Mouse (Mus musculus): ENCODE measurements at regions not wholly inside any gene's neighbourhood (a gene's known extent, or its start where the extent isn't known, plus 50 kb on each side); places are given as distances from the start of the nearest gene placed in this dataset.

- Histone ChIP-seq H3K27me3 (ENCODE audit: insufficient read depth, low read length) (no peaks in the 10 kb centered on the region), H3K4me1 (replicated peaks; ENCODE audit: low read depth, low read length) (no peaks in the 10 kb centered on the region), H3K4me3 (replicated peaks; ENCODE audit: low read length) (no peak overlapping the region), H3K36me3 (ENCODE audit: insufficient read depth, low read length) (no peaks in the 10 kb centered on the region), H3K9me3 (ENCODE audit: low read length) (0 out of 2 replicates have a peak, but pooled peaks cover 5% of the 10 kb centered on the region)
- TF ChIP-seq POU5F1 (IDR thresholded peaks at IDR 0.05; ENCODE audit: borderline replicate concordance, low read length) (no peak), CTCF (conservative IDR thresholded peaks at IDR 0.05; ENCODE audit: low read length) (0 out of 2 replicates have a peak, but pooled peaks have one; percentile 23)
Observed at GRCm38 (mm10) chr8:23504704-23505103, 1093.5 kb downstream of the Mrps31 start.

- Histone ChIP-seq H3K27me3 (ENCODE audit: insufficient read depth, low read length) (no peaks in the 10 kb centered on the region), H3K9me3 (ENCODE audit: low read length) (peaks cover 5% of the 10 kb centered on the region; the same call in 1 of the 2 replicates), H3K4me3 (replicated peaks; ENCODE audit: low read length) (no peak overlapping the region), H3K4me1 (replicated peaks; ENCODE audit: low read depth, low read length) (no peaks in the 10 kb centered on the region), H3K36me3 (ENCODE audit: insufficient read depth, low read length) (no peaks in the 10 kb centered on the region)
- no peak for TF ChIP-seq POU5F1 (IDR thresholded peaks at IDR 0.05; ENCODE audit: borderline replicate concordance, low read length)
- TF ChIP-seq CTCF (conservative IDR thresholded peaks at IDR 0.05; ENCODE audit: low read length) = no peak
- TF ChIP-seq NANOG (IDR thresholded peaks at IDR 0.05; ENCODE audit: borderline replicate concordance, low read length) = no peak
Observed at GRCm38 (mm10) chr8:23505216-23505615, 1094.1 kb downstream of the Mrps31 start.

GRCm38 (mm10) chr8:23505966-23506365, 1094.8 kb downstream of the Mrps31 start:
- no peak for TF ChIP-seq POU5F1 (IDR thresholded peaks at IDR 0.05; ENCODE audit: borderline replicate concordance, low read length)
- no peak for TF ChIP-seq NANOG (IDR thresholded peaks at IDR 0.05; ENCODE audit: borderline replicate concordance, low read length)
- no peak for TF ChIP-seq CTCF (conservative IDR thresholded peaks at IDR 0.05; ENCODE audit: low read length)
- H3K36me3 ChIP-seq (ENCODE audit: insufficient read depth, low read length) = no peaks in the 10 kb centered on the region
- H3K27me3 ChIP-seq (ENCODE audit: insufficient read depth, low read length) = no peaks in the 10 kb centered on the region
- H3K4me3 ChIP-seq (replicated peaks; ENCODE audit: low read length) = no peak overlapping the region
- no peaks in the 10 kb centered on the region for H3K4me1 ChIP-seq (replicated peaks; ENCODE audit: low read depth, low read length)
- peaks cover 5% of the 10 kb centered on the region for H3K9me3 ChIP-seq (ENCODE audit: low read length)

- H3K27me3 ChIP-seq (ENCODE audit: insufficient read depth, low read length) = no peaks in the 10 kb centered on the region
- H3K4me3 ChIP-seq (replicated peaks; ENCODE audit: low read length) = no peak overlapping the region
- H3K36me3 ChIP-seq (ENCODE audit: insufficient read depth, low read length) = no peaks in the 10 kb centered on the region
- TF ChIP-seq CTCF (conservative IDR thresholded peaks at IDR 0.05; ENCODE audit: low read length) (no peak), NANOG (IDR thresholded peaks at IDR 0.05; ENCODE audit: borderline replicate concordance, low read length) (no peak), POU5F1 (IDR thresholded peaks at IDR 0.05; ENCODE audit: borderline replicate concordance, low read length) (no peak)
- H3K9me3 ChIP-seq (ENCODE audit: low read length) = peaks cover 5% of the 10 kb centered on the region
- H3K4me1 ChIP-seq (replicated peaks; ENCODE audit: low read depth, low read length) = no peaks in the 10 kb centered on the region
Observed at GRCm38 (mm10) chr8:23507661-23508060, 1096.5 kb downstream of the Mrps31 start.

GRCm38 (mm10) chr8:23510076-23510475, 1098.9 kb downstream of the Mrps31 start:
- TF ChIP-seq NANOG (IDR thresholded peaks at IDR 0.05; ENCODE audit: borderline replicate concordance, low read length) = no peak
- no peak for TF ChIP-seq POU5F1 (IDR thresholded peaks at IDR 0.05; ENCODE audit: borderline replicate concordance, low read length)
- no peak for TF ChIP-seq CTCF (conservative IDR thresholded peaks at IDR 0.05; ENCODE audit: low read length)

GRCm38 (mm10) chr8:23510561-23510960, 1099.4 kb downstream of the Mrps31 start:
- Histone ChIP-seq H3K36me3 (ENCODE audit: insufficient read depth, low read length) (no peaks in the 10 kb centered on the region), H3K27me3 (ENCODE audit: insufficient read depth, low read length) (no peaks in the 10 kb centered on the region), H3K4me3 (replicated peaks; ENCODE audit: low read length) (no peak overlapping the region), H3K4me1 (replicated peaks; ENCODE audit: low read depth, low read length) (no peaks in the 10 kb centered on the region), H3K9me3 (ENCODE audit: low read length) (peaks cover 5% of the 10 kb centered on the region)
- TF ChIP-seq POU5F1 (IDR thresholded peaks at IDR 0.05; ENCODE audit: borderline replicate concordance, low read length) (no peak), CTCF (conservative IDR thresholded peaks at IDR 0.05; ENCODE audit: low read length) (no peak), NANOG (IDR thresholded peaks at IDR 0.05; ENCODE audit: borderline replicate concordance, low read length) (no peak)

More at GRCm38 (mm10) chr8:23510076-23510475, 1098.9 kb downstream of the Mrps31 start:
- peaks cover 5% of the 10 kb centered on the region for H3K9me3 ChIP-seq (ENCODE audit: low read length)
- no peak overlapping the region for H3K4me3 ChIP-seq (replicated peaks; ENCODE audit: low read length)
- no peaks in the 10 kb centered on the region for H3K36me3 ChIP-seq (ENCODE audit: insufficient read depth, low read length)
- no peaks in the 10 kb centered on the region for H3K4me1 ChIP-seq (replicated peaks; ENCODE audit: low read depth, low read length)
- no peaks in the 10 kb centered on the region for H3K27me3 ChIP-seq (ENCODE audit: insufficient read depth, low read length)

- no peaks in the 10 kb centered on the region for H3K27me3 ChIP-seq (ENCODE audit: insufficient read depth, low read length)
- H3K9me3 ChIP-seq (ENCODE audit: low read length) = peaks cover 5% of the 10 kb centered on the region
- no peaks in the 10 kb centered on the region for H3K4me1 ChIP-seq (replicated peaks; ENCODE audit: low read depth, low read length)
- no peak for TF ChIP-seq NANOG (IDR thresholded peaks at IDR 0.05; ENCODE audit: borderline replicate concordance, low read length)
- TF ChIP-seq POU5F1 (IDR thresholded peaks at IDR 0.05; ENCODE audit: borderline replicate concordance, low read length) = no peak
- no peak for TF ChIP-seq CTCF (conservative IDR thresholded peaks at IDR 0.05; ENCODE audit: low read length)
- H3K36me3 ChIP-seq (ENCODE audit: insufficient read depth, low read length) = no peaks in the 10 kb centered on the region
- H3K4me3 ChIP-seq (replicated peaks; ENCODE audit: low read length) = no peak overlapping the region
Observed at GRCm38 (mm10) chr8:23511264-23511663, 1100.1 kb downstream of the Mrps31 start.

- no peaks in the 10 kb centered on the region for H3K27me3 ChIP-seq (ENCODE audit: insufficient read depth, low read length)
- no peak for TF ChIP-seq CTCF (conservative IDR thresholded peaks at IDR 0.05; ENCODE audit: low read length)
- no peak for TF ChIP-seq NANOG (IDR thresholded peaks at IDR 0.05; ENCODE audit: borderline replicate concordance, low read length)
- H3K36me3 ChIP-seq (ENCODE audit: insufficient read depth, low read length) = no peaks in the 10 kb centered on the region
- no peak overlapping the region for H3K4me3 ChIP-seq (replicated peaks; ENCODE audit: low read length)
- no peaks in the 10 kb centered on the region for H3K4me1 ChIP-seq (replicated peaks; ENCODE audit: low read depth, low read length)
- H3K9me3 ChIP-seq (ENCODE audit: low read length) = peaks cover 5% of the 10 kb centered on the region
Observed at GRCm38 (mm10) chr8:23511792-23512191, 1100.6 kb downstream of the Mrps31 start.

GRCm38 (mm10) chr8:23516469-23516868, 1105.3 kb downstream of the Mrps31 start:
- TF ChIP-seq NANOG (IDR thresholded peaks at IDR 0.05; ENCODE audit: borderline replicate concordance, low read length) (no peak), POU5F1 (IDR thresholded peaks at IDR 0.05; ENCODE audit: borderline replicate concordance, low read length) (no peak), CTCF (conservative IDR thresholded peaks at IDR 0.05; ENCODE audit: low read length) (no peak)
- H3K27me3 ChIP-seq (ENCODE audit: insufficient read depth, low read length) = no peaks in the 10 kb centered on the region
- 0 out of 2 replicates have a peak, but pooled peaks cover 9% of the 10 kb centered on the region for H3K9me3 ChIP-seq (ENCODE audit: low read length)
- no peak overlapping the region for H3K4me3 ChIP-seq (replicated peaks; ENCODE audit: low read length)
- no peaks in the 10 kb centered on the region for H3K36me3 ChIP-seq (ENCODE audit: insufficient read depth, low read length)
- H3K4me1 ChIP-seq (replicated peaks; ENCODE audit: low read depth, low read length) = no peaks in the 10 kb centered on the region
